Mouse (Mus musculus) megakaryocyte, embryonic 14.5 days (primary cell): ENCODE measurements at regions not wholly inside any gene's neighbourhood (a gene's known extent, or its start where the extent isn't known, plus 50 kb on each side); places are given as distances from the start of the nearest gene placed in this dataset.

Experiments used
- FLI1 ChIP-seq: IDR thresholded peaks from 2 replicates; pipeline ENCODE4 v1.6.1; 2012; ENCODE audit warnings: low read length, inconsistent platforms, mixed read lengths
- GATA1 ChIP-seq: IDR thresholded peaks from 3 replicates; pipeline ENCODE4 v1.6.1; 2012; ENCODE audit warnings: mixed read lengths, low read length, inconsistent platforms, borderline replicate concordance

DNA sequence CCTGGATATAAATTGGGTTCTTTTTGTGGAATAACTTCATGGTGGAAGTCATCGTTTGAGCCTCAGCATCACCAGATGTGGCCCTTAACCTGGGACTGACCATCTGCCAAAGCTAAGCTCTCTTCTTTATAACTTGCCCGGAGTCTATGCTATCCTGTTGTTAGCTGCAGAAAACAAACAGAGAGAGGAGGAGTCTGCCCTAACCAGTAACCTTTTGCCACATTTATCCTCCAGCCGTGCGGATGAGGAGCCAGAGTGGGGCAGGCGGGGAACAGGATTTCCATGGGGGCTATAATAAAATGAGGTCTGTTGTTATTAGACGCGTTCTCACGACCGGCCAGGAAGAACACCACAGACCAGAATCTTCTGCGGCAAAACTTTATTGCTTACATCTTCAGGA lies 51.4 kb upstream of the Wdr26 start:
- TF ChIP-seq GATA1: no peak
- no peak for TF ChIP-seq FLI1
